Comparison of ENCODE assay signal across 18 mouse cellular contexts in genomic region chr2:69097526-69097925, GRCm38 (mm10). TPM values are rescaled to one million over a fixed set of nuclear protein-coding genes. Genes with fewer than 3 reads are reported as not detected.
"Had no signal": no experiment of that assay in that cellular context is flagged by ENCODE, and none has a peak within 500 bp of the region (broad histone marks: within the 10 kb centered on the region; RNA-seq: fewer than 3 reads in every experiment).

No protein-coding gene starts in this region.

- H3K4me3 ChIP-seq: midbrain, embryonic 10.5 days; midbrain, embryonic 12.5 days; myocyte; neural tube, embryonic 13.5 days; neural tube, embryonic 15.5 days had no signal

- H3K9me3 ChIP-seq: midbrain, embryonic 10.5 days; midbrain, embryonic 12.5 days; neural tube, embryonic 13.5 days; neural tube, embryonic 15.5 days had no signal

- H3K9ac ChIP-seq: lung, embryonic 14.5 days; midbrain, embryonic 12.5 days; neural tube, embryonic 13.5 days; neural tube, embryonic 15.5 days had no signal

- H3K27me3 ChIP-seq: midbrain, embryonic 12.5 days; neural tube, embryonic 13.5 days; neural tube, embryonic 15.5 days had no signal

- H3K4me2 ChIP-seq: lung, embryonic 14.5 days; midbrain, embryonic 12.5 days; neural tube, embryonic 13.5 days; neural tube, embryonic 15.5 days had no signal

- H3K27ac ChIP-seq: midbrain, embryonic 10.5 days; midbrain, embryonic 12.5 days; neural tube, embryonic 13.5 days; neural tube, embryonic 15.5 days had no signal

- H3K36me3 ChIP-seq: midbrain, embryonic 10.5 days; midbrain, embryonic 12.5 days; neural tube, embryonic 13.5 days; neural tube, embryonic 15.5 days had no signal

- H3K4me1 ChIP-seq: midbrain, embryonic 12.5 days; neural tube, embryonic 13.5 days; neural tube, embryonic 15.5 days had no signal

- ATAC-seq: midbrain, embryonic 16.5 days had no signal

- DNase-seq: lung, embryonic 14.5 days; lung, postnatal 10 days; lung, postnatal 4 days; midbrain, embryonic 14.5 days; retina, postnatal 1 day; right cerebral cortex, postnatal 25 days; right cerebral cortex, postnatal 4 days; spleen, adult 18-20 months; thymus, adult 18-20 months; thymus, postnatal 14 days; thymus, postnatal 36 days had no signal

RNA-seq across cellular contexts. Expression of gene Nostrin, which starts 38.1 kb away (rescaled TPM):
- total RNA-seq: megakaryocyte-erythroid progenitor cell, adult 5-6 weeks had no signal
